Mouse (Mus musculus) lung, adult 2 months (tissue): ENCODE data around the gene Wiz. TPM values are rescaled to one million over a fixed set of nuclear protein-coding genes. Genes with fewer than 3 reads are reported as not detected.

Source experiments
- DNase-seq: peaks from one replicate; pipeline ENCODE4 v3.0.0; 2022
- H3K4me1 ChIP-seq: fragments of 200-500 bp; 2 replicates; pipeline ENCODE4 v1.6.1; 2011; ENCODE audit warnings: low read length; ENCODE audit not compliant: control insufficient read depth, insufficient read depth
- H3K4me3 ChIP-seq: fragments of 200-500 bp; replicated peaks from 2 replicates; pipeline ENCODE3; 2011; ENCODE audit warnings: low read depth, mild to moderate bottlenecking, control low read depth, low read length; ENCODE audit errors: extremely low read depth
- CTCF ChIP-seq: fragments of 200-500 bp; IDR thresholded peaks from 2 replicates; pipeline ENCODE4 v1.5.1; 2011; ENCODE audit warnings: mild to moderate bottlenecking, low read length, control low read depth; ENCODE audit not compliant: insufficient read depth
- POLR2A ChIP-seq: fragments of 200-500 bp; IDR thresholded peaks from 2 replicates; pipeline ENCODE4 v1.6.1; 2011; ENCODE audit warnings: low read depth, mild to moderate bottlenecking, control low read depth, low read length, borderline replicate concordance; ENCODE audit errors: extremely low read depth
- WGBS: fragments of 180-500 bp; shearing (Covaris S2); methylation state at CpG from one replicate; pipeline ENCODE4 v1.1.7; 2018; 5-methylcytosine and 5-hydroxymethylcytosine counted together
- polyA plus RNA-seq: library from polyadenylated mRNA; depleted of rRNA; stranded (reverse); fragments of >200 nt; gene quantifications from 2 replicates; pipeline ENCODE4 v1.2.3, GENCODE M21; 2012

Wiz gene
- polyA plus RNA-seq, 1 experiment, result 40.0 TPM

- WGBS, result 77% methylated on average over 6 of the region's 6 CpGs
- TF ChIP-seq CTCF, result no peak
- no peak for TF ChIP-seq POLR2A
- Histone ChIP-seq H3K4me3 (no peak overlapping the region), H3K4me1 (no peaks in the 10 kb centered on the region)
- DNase-seq, result no peak
Measured at GRCm38 (mm10) chr17:32411898-32412297, 22.7 kb upstream of the Wiz start.

- 47% methylated on average over 8 of the region's 8 CpGs for WGBS
- DNase-seq, result no peak
- Histone ChIP-seq H3K4me3 (peak within 1 kb of the TSS; percentile 45), H3K4me1 (no peaks in the 10 kb centered on the region)
- TF ChIP-seq CTCF, result no peak
- TF ChIP-seq POLR2A, result no peak
Measured at GRCm38 (mm10) chr17:32403417-32403816, 14.2 kb upstream of the Wiz start, which contains the start of gene Rasal3. Gene Rasal3, minus strand, starts transcription at chr17:32403583.

GRCm38 (mm10) chr17:32402779-32403157 is 13.5 kb upstream of the Wiz start:
- peak overlapping the region; percentile 44 for H3K4me3 ChIP-seq

GRCm38 (mm10) chr17:32402011-32402778 is 13.0 kb upstream of the Wiz start:
- WGBS, result 66% methylated on average over 9 of the region's 9 CpGs
- Histone ChIP-seq H3K4me3 (no peak overlapping the region), H3K4me1 (no peaks in the 10 kb centered on the region)
- no peak for DNase-seq
- TF ChIP-seq POLR2A (no peak), CTCF (no peak)

More at GRCm38 (mm10) chr17:32402779-32403157, 13.5 kb upstream of the Wiz start:
- H3K4me1 ChIP-seq, result no peaks in the 10 kb centered on the region
- TF ChIP-seq POLR2A, result no peak
- TF ChIP-seq CTCF, result no peak
- DNase-seq, result no peak
- WGBS, result 55% methylated on average over 11 of the region's 11 CpGs

- no peaks in the 10 kb centered on the region for H3K4me1 ChIP-seq
- TF ChIP-seq CTCF (no peak), POLR2A (no peak)
- WGBS, result 19% methylated on average over 37 of the region's 37 CpGs
- no peak for DNase-seq
- H3K4me3 ChIP-seq, result no peak overlapping the region
Measured at GRCm38 (mm10) chr17:32396266-32396665, 7.0 kb upstream of the Wiz start.

GRCm38 (mm10) chr17:32393944-32394343 is 4.7 kb upstream of the Wiz start:
- Histone ChIP-seq H3K4me1 (no peaks in the 10 kb centered on the region; the same call in 1 of the 2 replicates), H3K4me3 (no peak overlapping the region)
- 78% methylated on average over 10 of the region's 10 CpGs for WGBS
- DNase-seq, result no peak
- TF ChIP-seq POLR2A (no peak), CTCF (no peak)

- peak; percentile 55 for DNase-seq
- WGBS, result 1% methylated on average over 39 of the region's 39 CpGs
- Histone ChIP-seq H3K4me3 (peak overlapping the region; percentile 88), H3K4me1 (no peaks in the 10 kb centered on the region; the same call in none of the 2 replicates)
- TF ChIP-seq POLR2A (no peak), CTCF (no peak)
Measured at GRCm38 (mm10) chr17:32388370-32389100, 704 bp downstream of the Wiz start.

- no peak for DNase-seq
- no peaks in the 10 kb centered on the region; the same call in none of the 2 replicates for H3K4me1 ChIP-seq
- WGBS, result 44% methylated on average over 7 of the region's 7 CpGs
- no peak overlapping the region for H3K4me3 ChIP-seq
- no peak for TF ChIP-seq POLR2A
- TF ChIP-seq CTCF, result no peak
Measured at GRCm38 (mm10) chr17:32387986-32388369, 1.3 kb downstream of the Wiz start.

GRCm38 (mm10) chr17:32386659-32387432 is 2.4 kb downstream of the Wiz start:
- Histone ChIP-seq H3K4me3 (no peak overlapping the region), H3K4me1 (no peaks in the 10 kb centered on the region; the same call in none of the 2 replicates)
- TF ChIP-seq CTCF, result peak; percentile 61
- TF ChIP-seq POLR2A, result no peak
- peak; percentile 42 for DNase-seq
- WGBS, result 68% methylated on average over 9 of the region's 9 CpGs
